Mouse (Mus musculus) left cerebral cortex, adult 8-10 months (tissue): ENCODE results near the gene Syt3. TPM values are rescaled to one million over a fixed set of nuclear protein-coding genes. Genes with fewer than 3 reads are reported as not detected.

Experiments used
- DNase-seq, 2 experiments: peaks; one replicate each; pipeline ENCODE4 v3.0.0; 2022; ENCODE audit warnings: low spot score in 2 of 2
- total RNA-seq, 4 experiments: library from RNA; stranded (reverse); gene quantifications; 2 replicates each; pipeline ENCODE4 v1.2.4; 2022

Gene Syt3
- total RNA-seq, 4 experiments from 2014 or later = 64.0 to 74.2 (median 69.8) TPM

DNA sequence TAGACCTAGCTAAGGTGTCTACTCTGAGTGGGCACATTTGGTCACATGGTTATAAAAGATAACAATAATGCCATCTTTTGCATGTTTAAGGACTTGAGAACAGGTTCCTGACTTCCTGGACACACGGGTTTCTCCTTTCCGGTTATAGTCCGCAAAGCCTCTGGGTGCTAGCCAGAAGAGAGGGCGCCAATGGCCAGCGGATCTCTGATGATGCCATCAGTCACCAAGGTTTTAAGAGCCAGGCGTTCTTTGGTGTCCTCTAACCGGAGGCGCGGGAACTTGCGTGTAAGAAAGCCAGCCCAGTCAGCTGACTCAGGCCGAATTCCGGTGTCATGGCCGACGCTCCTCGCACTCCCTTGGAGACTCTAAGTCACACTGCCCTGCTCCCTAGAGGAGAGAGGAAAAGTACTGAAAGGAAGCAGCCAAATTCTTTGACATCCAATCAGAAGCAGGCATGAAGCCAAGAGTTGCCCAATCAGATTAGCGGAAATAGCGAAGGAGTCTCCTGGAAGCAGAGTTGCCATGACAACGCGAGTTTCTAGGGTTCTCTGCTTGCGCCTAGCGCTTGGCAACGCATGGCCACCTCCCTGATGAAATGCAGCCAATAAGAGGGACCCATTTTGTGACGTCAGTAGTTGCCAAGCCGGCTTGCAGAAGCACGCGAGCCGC is 21.6 kb downstream of the Syt3 start:
- DNase-seq = peak; percentile 74 to 99

DNA sequence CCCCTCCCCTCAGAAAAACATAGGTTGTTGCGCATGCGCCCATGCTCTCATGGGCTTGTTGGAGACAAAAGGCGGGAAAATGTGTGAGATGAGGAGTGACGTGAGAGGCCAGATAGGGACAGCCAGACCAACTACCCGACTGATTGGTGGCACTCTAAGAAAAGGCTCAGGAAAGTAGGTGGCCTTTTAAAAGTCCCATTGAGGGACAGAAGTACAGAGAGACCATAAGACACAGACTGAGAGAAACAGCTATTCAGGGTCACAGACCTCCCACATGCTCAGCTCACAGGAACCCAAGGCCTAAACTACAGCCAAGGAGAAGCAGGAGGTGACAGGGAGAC is 22.1 kb downstream of the Syt3 start:
- no peak for DNase-seq

DNA sequence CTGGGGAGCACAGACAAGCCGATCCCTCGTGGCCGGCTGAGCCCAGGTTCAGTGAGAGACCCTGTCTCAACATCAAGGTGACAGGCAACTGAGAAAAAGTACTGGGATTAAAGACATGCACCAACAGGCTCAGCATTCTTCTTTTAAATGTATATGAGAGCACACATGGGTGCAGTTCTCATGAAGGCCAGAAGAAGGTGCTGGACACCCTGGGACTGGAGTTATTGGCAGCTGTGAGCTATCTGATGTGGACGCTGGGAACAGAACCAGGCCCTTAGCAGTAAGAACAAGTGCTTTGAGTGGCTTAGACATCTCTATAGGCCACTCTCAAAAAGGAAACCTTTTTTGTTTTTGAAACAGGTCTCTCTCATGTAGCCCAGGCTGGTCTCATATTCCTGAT is 27.2 kb downstream of the Syt3 start:
- DNase-seq = no peak

DNA sequence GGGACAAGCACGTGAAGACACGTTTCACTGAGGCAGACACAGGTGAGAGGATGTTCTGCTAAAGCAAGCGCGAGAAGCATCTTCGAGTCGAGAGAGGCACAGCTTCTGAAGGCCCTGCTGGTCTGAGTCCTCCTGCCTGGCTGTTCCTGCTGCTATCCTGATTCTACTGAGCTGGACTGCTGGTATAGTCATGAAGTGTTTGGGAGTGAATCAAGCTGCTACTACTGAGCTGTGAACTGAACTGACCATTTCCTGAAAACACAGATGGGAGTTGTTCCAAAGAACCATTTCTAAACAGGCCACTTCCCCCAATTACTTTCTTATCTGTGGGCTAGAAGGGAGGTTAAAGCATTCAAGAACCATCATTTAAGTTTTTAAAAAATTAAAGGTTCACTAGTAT is 29.4 kb downstream of the Syt3 start:
- DNase-seq = no peak

DNA sequence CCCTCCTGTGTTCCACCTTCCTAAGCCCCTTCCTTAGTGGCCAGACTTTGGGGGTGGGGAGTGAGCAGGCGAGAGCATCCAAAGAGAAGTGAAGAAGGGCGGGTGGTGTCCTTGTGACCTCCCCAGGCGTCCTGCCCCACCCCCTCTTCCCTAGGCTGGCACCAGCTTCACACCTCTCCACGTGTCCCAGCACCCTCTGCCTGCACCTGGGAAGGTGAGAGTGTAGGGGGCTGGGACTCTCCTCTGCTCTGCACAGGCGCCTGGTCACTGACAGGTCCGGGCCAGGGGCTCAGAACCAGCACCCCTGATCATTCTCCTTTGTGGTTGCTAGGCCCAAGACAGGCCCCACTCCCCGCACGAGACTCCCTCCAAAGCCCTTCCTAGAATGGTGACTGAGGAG is 43.8 kb downstream of the Syt3 start:
- no peak for DNase-seq

DNA sequence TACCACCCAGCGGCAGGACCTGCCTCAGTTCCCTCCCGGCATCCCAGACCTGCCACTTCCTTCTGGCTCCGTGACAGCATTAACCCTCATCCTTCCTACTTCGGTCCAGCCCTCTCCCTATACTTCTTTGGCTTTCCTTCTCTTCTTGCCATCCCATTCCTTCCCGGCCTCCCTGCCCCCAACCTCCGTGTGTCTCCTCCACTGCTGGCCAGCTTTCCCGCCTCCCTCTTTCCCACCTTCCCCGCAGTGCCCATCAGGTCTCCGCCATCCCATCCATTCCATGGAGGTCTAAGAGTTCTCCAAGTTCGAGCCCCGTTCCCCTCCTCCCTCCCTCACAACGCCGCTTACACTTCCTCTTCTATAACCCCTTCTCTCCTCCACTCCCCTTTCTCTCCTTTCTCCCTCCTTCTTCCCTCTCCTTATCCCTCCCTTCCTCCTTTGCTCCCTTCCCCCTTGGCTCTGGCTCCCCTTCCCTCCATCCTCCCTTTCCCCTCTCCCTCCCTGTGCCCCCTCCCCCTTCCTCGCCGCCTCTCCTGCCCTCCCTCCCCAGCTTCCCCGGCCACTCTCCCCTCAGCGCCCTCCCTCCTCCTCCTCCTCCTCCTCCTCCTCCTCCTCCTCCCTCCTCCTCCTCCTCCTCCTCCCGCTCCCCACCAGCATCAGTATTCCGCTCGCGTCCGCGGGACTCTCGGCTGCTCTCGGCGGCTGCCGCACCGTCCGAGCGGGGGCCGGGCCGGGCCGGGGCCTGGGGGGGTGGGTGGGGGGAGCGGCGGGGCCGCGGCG is 44.5 kb downstream of the Syt3 start:
- no peak for DNase-seq

DNA sequence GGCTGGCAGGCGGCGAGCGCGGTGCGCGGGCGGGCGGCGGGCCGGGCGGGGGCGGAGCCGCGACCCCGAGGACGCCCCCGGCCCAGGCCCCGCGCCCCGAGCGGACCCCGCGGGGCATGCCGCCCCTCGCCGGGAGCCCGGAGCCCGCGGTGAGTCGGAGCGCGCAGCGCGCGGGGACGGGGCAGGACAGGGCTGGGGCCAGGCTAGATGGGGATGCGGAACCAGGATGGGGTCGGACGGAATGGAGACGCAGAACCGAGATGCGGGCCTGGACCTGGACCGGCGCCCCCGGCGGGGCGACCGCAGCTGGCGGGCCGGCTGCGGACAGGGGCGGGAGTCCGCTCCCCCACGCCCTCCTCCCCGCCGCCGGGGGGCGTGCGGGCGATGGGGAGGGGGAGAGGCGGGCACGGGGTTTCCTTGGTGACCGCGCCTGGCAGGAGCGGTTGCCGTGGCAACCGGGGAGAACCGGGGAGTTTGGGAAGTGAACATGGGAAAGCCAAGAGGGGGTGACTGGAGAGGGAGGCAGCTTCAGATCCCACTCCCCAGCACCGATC is 45.1 kb downstream of the Syt3 start, which contains the start of gene Lrrc4b:
Lrrc4b (plus strand) TSS at position 51 of the 554 bp plus-strand sequence.
- peak; percentile 50 to 80 for DNase-seq

DNA sequence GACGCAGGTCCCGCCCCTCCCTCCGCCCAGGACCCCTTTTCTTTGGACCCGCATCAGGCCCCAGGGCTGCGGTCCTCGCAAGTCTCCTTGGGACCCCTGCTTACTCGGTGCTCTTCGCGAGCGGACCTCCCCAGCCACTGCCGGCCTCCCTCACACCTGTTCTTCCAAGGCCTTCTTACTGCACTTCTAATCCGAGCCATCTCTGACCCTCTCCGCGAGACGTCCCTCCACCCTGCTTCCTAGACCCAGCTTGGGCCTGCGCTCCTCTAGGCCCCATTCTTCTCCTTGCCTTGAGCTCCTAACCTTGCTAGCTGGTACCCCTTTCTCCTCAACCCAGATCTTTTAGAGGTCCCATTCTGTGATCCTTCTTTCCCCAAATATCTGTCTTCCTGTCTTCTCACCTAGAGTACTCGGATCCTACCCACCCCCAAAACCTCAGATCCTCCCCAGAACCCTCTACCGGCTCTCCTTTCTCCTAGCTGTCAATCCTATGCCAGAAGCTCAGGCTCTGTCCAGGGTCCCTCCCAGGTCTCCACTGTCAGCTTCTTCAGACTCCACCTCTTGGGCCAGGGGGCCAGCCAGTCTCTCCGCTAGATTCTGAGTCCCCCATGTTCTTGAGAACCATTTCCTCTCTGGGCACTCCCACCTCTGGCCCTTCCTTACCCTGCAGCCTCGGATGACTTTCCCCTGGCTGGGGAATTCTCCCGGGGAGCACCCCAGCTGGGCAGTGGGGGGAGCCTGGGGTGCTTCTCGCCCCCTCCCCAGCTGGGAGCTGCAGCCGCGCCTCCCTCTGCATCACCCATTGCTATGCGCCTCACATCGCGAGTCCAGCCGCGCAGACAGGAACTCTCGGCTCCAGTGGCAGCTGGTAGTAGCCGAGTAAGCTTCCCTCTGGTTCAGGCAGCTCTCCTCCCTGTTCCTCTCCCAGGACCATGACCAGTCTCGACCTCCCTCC is 45.9 kb downstream of the Syt3 start:
- DNase-seq = peak in 1 of 2 experiments; percentile 51

DNA sequence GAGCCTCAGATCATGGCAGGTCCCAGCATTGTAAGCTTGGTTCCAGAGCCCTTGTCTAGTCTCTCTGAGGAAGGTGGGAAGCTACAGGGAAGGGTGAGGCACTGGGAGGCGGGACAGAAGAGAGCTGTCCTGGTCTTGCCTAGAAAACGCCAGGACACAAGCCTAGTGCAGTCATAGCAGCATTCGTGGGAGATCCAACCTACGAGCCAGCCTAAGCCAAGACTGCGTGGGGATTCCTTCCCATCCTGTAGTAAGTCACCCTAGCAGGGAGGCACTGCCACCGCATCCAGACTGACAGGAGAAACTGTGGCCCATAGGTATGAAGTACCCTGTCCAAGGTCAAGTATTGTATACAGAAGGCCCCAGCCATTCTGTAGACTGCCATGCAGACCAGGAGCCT is 48.6 kb downstream of the Syt3 start:
- DNase-seq = no peak

DNA sequence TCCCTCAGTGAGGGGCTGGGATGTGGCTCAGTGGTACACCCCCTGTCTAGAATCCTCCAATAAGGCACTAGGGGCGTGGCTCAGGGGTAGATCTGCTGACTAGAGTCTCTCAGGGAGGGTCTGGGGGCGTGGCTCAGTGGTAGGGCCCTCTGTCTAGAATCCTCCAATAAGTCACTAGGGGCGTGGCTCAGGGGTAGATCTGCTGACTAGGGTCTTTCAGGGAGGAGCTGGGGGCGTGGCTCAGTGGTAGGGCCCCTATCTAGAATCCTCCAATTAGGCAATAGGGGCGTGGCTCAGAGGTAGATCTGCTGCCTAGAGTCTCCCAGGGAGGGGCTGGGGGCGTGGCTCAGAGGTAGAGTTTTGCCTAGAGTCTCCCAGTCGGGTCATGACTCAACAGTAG is 49.5 kb downstream of the Syt3 start:
- no peak for DNase-seq

DNA sequence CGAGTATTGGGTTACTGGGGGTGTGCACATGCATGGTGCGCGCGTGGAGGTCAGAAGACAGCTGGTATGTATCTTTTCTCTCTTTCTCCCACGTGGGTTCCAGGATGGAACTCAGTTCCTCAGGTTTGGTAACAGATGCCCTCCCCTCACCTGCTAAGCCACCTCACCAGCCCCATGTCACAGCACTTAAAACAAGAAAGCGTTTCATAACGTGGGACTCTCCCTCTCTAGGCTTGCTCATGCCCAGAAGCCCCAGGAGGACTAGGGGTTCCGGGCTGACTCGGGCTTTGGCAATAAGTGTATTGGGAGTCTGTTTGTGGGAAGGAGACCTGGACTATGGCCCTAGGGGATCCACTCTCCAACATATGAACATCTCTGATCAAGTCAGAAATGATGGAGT is 50.2 kb downstream of the Syt3 start:
- no peak for DNase-seq

DNA sequence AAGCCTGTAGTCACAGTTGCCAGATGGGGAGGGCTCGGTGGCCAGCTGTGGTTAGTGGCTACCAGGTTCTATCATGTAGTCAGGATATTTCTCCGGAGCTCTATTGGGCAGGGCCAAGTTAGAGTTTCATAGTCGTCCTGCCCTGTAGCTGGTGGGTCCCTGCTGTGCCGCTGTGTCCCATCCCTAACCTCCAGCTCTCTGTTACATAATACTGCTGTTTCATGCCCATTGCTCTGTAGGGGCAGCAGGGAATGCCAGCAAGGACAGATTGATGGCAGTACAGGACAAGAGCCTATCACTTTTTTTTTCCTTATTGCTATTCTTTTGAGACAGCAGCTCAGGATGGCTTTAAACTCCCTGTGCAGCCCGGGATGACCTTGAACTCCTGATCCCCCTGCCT is 51.9 kb downstream of the Syt3 start:
- DNase-seq = no peak

DNA sequence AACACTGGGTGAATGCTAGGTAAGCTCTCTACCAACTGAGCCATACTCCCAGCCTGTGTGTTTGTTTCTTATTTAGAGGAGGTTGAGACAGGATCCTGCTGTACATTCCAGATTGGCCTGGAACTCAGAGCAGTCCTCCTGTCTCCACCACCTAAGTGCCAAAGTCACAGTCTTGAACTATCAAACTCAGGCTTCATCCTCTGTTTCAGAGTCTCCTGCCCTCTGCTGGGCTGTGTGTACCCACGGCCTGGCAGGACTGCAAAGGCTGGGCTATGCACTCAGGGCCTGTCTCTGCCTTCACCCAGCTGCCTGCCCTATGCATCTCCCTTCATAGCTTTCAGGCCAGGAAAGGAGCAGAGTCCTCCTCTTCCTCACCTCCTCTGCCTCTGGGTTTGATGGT is 52.4 kb downstream of the Syt3 start:
- no peak for DNase-seq

DNA sequence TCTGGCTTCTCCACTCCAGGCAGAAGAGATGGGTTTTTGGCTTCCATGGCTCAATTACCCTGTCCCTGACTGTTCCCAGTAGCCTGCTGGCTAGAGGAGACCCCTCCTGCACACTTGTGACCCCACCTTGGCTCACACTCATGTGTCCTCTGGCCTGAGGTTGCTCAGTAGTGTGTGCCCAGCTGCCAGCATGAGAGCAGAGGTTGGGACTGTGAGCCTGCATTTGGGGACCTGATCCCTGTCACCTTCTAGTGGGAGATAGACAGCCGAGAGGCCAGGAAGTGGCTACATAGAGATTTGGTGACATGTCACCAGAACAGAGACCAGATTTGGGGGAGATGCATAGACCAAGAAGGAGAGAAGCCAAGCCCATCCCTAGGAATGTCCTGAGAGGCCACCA is 53.3 kb downstream of the Syt3 start:
- DNase-seq = no peak

DNA sequence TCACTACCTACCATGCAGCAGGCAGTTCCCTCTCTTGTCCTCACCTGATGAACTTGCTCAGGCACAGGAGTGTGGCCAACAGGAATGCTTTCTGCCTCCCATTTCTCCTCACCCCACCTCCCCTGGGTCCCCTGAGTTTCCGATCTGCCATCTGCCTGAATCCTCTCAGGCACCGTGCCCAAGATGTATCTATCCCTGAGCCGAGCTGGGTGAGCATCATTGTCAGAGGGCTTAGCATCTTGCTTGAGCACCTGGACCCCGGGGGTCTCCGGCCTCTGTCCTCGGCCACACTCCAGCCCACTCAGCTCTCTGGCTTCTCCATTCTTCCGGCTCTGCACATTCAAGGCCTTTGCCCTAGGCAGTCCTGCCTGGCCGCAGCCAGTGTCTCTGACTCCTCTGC is 54.0 kb downstream of the Syt3 start:
- DNase-seq = no peak

DNA sequence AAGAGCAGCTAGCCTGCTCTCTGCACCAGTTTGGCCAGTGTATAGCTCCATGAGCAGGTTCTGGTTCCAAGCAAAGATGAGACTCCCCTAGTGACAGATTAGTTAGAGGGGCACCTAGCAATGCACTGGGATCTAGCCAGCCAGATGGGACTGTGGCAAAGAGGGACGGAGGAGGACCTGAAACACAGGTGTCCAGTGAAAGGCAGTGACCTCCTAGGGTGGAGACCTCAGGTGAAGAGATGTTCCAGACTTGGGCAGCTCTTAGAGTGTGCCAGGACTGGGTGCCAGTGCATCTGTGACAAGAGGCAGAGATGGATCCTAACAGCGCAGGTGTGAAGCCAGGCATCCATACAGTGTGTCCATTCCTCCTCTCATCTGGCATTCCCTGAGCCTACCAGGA is 55.8 kb downstream of the Syt3 start:
- DNase-seq = no peak

DNA sequence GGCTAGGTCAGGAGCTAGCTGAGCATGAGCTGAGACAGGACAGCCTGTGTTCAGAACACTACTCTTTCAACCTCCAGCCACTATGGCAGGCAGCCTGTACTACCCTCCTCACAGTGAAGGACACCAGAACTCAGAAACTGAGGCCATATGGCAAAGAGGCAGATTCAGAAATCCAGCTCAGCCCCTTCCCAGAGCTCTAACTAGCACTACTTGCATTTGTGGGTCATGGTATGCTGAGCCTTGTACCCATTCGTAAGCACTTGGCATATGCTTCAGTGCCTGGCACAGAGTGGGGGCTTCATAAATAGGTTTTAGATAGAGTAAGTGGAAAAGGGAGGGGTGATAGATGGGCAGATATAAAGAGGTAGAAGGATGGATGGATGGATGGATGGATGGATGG is 56.6 kb downstream of the Syt3 start:
- no peak for DNase-seq

DNA sequence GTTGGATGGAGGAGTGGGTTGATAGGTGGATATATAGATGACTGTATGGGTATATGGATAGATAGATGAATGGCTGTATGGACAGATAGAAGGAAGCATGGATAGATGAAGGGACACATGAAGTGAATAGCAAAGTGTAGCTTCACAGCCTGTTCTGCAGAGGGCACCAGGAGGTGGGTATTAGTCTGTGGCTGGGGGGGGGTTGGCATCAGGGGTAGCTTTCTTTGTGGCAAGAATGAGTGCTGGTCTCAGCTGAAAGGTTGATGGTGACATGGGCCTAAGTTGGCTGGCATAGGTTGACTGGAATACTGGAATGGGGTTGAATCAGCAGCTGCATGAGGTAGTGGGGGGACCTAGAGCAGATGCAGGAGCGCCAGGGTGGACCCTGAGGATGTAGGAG is 57.3 kb downstream of the Syt3 start:
- DNase-seq = no peak

DNA sequence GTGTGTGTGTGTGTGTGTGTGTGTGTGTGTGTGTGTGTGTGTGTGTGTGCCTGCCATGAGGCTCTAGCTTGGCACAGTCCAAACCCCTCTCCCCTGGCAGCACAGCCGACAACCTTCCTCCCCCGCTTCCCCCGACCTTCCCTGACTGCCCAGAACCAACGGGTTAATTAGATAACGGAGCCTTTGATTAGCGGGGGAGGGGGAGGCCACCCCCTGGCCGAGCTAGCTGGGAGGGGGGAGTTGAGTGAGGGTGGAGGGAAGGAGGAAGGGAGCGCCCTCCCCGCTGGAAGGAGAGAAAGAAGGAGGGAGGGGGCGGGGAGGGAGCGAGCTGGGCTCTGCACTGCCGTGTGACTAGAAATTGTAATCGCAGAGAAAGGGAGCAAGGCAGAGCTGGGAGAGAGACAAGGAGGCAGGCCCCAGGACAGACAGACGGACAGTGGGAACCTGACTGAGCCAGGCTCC is 57.8 kb downstream of the Syt3 start:
- peak; percentile 53 to 71 for DNase-seq

DNA sequence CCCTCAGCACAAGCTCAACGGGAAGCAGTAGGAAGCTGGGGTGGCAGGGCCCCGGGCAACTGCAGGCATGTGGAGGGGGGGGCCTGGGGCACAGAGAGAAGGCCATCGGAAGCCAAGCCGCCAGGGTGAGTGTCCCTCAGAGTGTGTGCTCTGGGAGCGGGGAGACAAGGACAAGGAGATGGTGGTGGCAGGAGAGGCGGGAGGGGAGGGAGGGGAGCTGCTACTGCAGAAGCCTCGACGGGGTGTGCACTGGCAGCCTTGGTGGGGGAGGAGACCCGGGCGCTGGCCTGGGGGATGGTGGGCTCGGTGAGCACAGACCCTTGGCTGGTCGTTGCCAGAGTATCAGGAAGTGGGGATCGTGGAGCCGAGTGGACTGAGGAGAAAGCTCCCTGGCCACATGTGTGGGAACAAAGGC is 58.5 kb downstream of the Syt3 start:
- peak in 1 of 2 experiments; percentile 45 for DNase-seq
